Mouse (Mus musculus) brain, embryonic 14.5 days (tissue): Measurements from ENCODE around the gene Ctf2. TPM values are rescaled to one million over a fixed set of nuclear protein-coding genes. Genes with fewer than 3 reads are reported as not detected.
A peak's percentile ranks its signal among the peaks of the same experiment; 100 is the strongest.

ENCODE experiments used
- DNase-seq: peaks from one replicate; pipeline ENCODE4 v3.0.0-alpha.2; 2011; ENCODE audit warnings: low read depth
- CTCF ChIP-seq: fragments of 200-500 bp; IDR thresholded peaks from 2 replicates; pipeline ENCODE4 v1.5.1; 2012; ENCODE audit warnings: inconsistent platforms, mild to moderate bottlenecking, moderate library complexity, borderline replicate concordance; ENCODE audit not compliant: insufficient read depth, insufficient read length; ENCODE audit errors: extremely low read depth
- POLR2A ChIP-seq: fragments of 200-500 bp; IDR thresholded peaks from 2 replicates; pipeline ENCODE4 v1.6.1; 2012; ENCODE audit warnings: mild to moderate bottlenecking, inconsistent platforms, borderline replicate concordance; ENCODE audit not compliant: poor library complexity, insufficient read depth, insufficient read length, severe bottlenecking; ENCODE audit errors: extremely low read depth
- polyA plus RNA-seq: library from polyadenylated mRNA; depleted of rRNA; stranded (reverse); fragments of >200 nt; gene quantifications from 2 replicates; pipeline ENCODE4 v1.2.3, GENCODE M21; 2012

Gene Ctf2
- polyA plus RNA-seq, 1 experiment: not detected

DNA sequence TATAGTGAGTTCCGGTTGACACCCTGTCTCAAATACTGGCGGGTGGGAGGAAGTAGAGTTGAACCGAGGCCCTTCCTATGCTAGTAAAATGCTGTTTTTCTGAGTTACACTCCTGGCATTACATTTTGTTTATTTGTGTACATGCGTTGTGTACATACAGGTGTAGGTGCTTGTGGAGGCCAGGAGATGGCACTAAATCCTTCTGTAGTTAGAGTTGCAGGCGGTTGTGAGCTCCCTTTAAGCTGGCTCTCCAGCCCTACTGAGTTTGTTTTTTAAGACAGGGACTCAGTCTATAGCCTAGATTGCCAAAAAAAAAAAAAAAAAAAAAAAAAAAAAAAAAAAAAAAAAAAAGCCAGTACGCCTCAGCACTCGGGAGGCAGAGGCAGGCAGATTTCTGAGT, 4.1 kb downstream of the Ctf2 start:
- TF ChIP-seq POLR2A (no peak), CTCF (no peak)
- DNase-seq: no peak

DNA sequence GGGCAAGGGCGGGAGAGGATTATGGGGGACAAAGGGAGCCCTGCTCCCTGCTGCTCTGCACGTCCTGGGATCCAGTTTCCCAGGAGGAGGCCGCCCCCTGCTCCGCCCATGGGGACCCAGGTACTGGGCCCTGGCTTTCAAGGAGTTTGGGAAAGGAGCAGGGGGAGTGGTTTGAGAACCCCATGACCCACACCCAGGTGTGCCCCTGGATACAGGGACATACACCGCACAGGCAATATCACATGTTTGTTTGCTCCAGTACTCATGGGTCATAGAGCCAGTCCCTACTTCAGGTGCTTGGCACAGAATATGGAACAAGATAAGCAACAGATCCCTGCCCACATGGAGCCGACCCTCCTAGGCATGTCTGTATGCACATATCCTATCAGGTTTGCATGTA, 6.0 kb downstream of the Ctf2 start:
- DNase-seq: no peak
- no peak for TF ChIP-seq CTCF
- no peak for TF ChIP-seq POLR2A

- no peak for DNase-seq
- TF ChIP-seq POLR2A: no peak
- no peak for TF ChIP-seq CTCF
Measured at GRCm38 (mm10) chr7:127725490-127725889, 6.5 kb downstream of the Ctf2 start.

DNA sequence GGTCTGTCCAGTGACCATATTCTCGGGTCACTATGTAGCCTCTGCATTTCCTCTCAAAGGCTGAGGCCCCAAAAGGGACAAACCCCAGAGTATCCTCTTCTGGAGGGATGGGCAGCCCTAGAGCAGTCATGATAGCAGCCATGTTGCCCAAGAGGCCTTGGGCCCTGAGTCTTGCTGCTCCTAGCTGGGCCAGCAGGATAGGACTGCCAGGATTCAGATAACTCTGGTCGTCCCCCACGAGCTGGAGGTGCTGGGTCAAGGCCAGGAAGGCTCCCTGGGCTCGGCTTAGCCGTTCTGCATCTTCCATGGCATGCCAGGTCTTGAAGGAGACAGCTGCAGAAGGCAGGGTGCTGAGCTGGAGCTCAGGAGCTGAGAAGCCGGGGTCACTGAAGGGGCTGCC, 12.7 kb downstream of the Ctf2 start:
- no peak for DNase-seq
- TF ChIP-seq POLR2A (no peak), CTCF (no peak)

DNA sequence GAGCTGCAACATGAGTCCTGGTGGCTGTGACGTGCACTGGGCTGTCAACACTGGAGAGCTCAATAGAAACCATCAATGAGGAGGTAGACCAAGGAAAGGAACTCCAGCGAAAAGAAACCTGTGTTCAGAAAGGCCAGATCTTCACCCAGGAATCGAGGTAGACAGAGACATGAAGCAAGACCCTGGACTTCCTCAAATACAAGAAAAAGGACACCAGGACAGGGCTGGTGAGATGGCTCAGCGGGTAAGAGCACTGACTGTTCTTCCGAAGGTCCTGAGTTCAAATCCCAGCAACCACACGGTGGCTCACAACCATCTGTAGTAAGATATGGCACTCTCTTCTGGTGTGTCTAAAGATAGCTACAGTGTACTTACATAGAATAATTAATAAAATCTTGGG, 13.6 kb downstream of the Ctf2 start:
- TF ChIP-seq POLR2A: no peak
- TF ChIP-seq CTCF: no peak
- DNase-seq: no peak

- no peak for TF ChIP-seq POLR2A
- TF ChIP-seq CTCF: peak; percentile 61
- DNase-seq: peak; percentile 59
Measured at GRCm38 (mm10) chr7:127716992-127717391, 15.0 kb downstream of the Ctf2 start.

DNA sequence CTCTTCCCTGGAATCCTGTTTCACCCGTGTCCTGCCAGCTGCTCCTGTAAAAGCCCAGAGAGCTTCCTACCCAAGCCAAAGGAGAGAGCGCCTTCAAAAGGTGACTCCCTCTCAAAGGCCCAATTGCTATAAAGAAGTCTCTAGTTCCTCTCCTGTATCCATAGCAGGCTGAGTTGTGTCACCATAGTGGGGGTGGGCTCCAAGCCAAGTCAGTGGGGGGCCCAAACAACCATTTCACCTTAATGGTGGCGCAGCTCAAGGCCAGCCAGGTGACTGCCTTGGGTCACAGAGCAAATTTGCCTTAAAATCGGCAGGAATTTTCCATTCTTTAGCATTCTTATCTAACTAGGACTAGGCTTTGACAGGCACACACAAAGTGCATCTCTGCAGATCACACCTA, 17.1 kb downstream of the Ctf2 start:
- no peak for DNase-seq
- TF ChIP-seq CTCF: no peak
- no peak for TF ChIP-seq POLR2A

- TF ChIP-seq CTCF (no peak), POLR2A (no peak)
- peak; percentile 93 for DNase-seq
Measured at GRCm38 (mm10) chr7:127712461-127713385, 19.2 kb downstream of the Ctf2 start, which contains the start of gene Ctf1. TSS of gene Ctf1 (plus strand) at chr7:127712736.

- no peak for TF ChIP-seq CTCF
- no peak for TF ChIP-seq POLR2A
- DNase-seq: no peak
Measured at GRCm38 (mm10) chr7:127711456-127711855, 20.5 kb downstream of the Ctf2 start.

GRCm38 (mm10) chr7:127711031-127711430, 20.9 kb downstream of the Ctf2 start:
- DNase-seq: no peak
- TF ChIP-seq CTCF (no peak), POLR2A (no peak)

DNA sequence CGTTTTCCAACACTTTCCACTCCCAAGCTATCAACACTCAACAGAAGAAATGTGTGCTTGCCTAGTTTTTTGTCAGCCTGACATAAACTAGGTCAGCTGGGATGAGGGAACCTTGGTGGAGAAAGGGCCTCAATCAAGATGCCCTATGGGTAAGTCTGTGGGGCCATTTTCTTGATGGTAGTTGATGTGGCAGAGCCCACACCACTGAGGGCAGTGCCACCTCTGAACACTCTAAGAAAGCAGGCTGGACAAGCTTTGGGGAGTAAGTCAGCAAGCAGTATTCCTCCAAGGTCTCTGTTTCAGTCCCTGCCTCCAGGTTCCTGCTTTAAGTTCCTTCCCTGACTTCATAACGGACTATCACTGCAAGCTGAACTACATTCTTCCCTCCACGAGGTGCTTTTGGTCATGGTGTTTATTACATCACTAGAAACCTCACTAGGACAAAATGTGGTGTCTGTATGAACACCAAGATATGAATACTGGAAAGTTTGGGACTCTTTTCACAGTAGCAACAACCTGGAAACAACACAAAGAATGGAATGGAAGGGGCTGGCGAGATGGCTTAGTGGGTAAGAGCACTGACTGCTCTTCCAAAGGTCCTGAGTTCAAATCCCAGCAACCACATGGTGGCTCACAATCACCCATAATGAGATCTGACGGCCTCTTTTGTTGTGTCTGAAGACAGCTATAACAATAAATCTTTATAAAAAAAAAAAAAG, 22.5 kb downstream of the Ctf2 start:
- no peak for DNase-seq
- TF ChIP-seq POLR2A (no peak), CTCF (no peak)

DNA sequence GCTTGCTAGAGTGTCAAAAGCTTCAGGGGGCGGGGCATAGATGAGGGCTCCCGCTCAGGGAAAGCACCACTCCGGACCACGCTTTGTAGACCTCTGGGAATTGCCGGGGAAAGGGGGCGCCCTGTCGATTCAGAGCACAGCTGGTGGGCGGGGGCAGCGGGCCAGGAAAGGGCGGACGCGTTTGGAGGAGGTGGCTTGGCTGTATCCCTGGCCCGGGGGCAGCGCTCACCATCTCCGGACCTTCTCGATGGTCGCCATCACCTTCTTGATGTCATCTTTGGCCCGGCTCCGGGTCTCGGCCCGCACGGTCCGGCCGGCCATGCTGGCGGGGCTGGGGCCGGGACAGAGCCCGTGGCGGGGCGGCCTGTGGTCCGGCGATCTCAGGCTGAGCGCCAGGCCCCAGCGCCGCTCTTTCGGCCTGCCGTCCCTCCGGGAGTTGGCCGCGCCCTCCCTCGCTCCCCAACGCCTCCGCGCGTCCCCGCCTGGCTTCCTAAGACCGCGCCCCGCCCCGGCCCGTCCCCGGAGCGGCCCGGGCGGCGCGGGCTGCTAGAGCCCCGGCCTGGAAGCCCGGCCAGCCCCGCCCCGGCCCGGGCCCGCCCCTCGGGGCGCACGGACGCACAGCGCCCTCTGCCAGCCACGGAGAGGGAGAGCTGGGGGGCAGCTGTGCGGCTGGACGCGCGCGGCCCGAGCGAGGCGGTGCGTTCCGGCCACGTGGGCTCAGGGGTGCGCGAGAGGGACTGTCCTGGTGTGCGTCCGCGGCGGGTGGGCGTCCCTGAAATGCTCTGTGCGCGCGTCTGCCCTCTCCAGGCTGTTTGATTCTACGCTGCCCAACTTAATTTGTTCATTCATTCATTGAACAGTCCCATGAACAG, 23.5 kb downstream of the Ctf2 start, which contains the start of gene Bcl7c:
Bcl7c (minus strand) TSS at position 727 of the 872 bp plus-strand sequence.
- TF ChIP-seq CTCF (peak; percentile 44; the same call in 1 of the 2 replicates), POLR2A (peak; percentile 33)
- peak; percentile 95 for DNase-seq

- no peak for DNase-seq
- TF ChIP-seq CTCF (no peak), POLR2A (no peak)
Measured at GRCm38 (mm10) chr7:127707957-127708206, 24.1 kb downstream of the Ctf2 start.
